Mouse (Mus musculus) neural tube, embryonic 15.5 days (tissue): ENCODE results near the gene Coq4. TPM values are rescaled to one million over a fixed set of nuclear protein-coding genes. Genes with fewer than 3 reads are reported as not detected.

Source experiments
- ATAC-seq: fragments of 200-750 bp; cut with Nextera tagmentation; 2 replicates; pipeline ENCODE4 v1.8.0; 2017; ENCODE audit warnings: mild to moderate bottlenecking, moderate TSS enrichment, moderate library complexity; ENCODE audit not compliant: low FRiP score
- H3K27ac ChIP-seq: fragments of 300-500 bp; sonication (generic); replicated peaks from 2 replicates; pipeline ENCODE4 v1.5.1; 2015; ENCODE audit warnings: mild to moderate bottlenecking, inconsistent platforms
- H3K27me3 ChIP-seq: fragments of 300-500 bp; sonication (generic); replicated peaks from 2 replicates; pipeline ENCODE4 v1.6.1; 2015; ENCODE audit warnings: inconsistent platforms
- H3K36me3 ChIP-seq: fragments of 300-500 bp; sonication (generic); 2 replicates; pipeline ENCODE4 v1.6.1; 2015; ENCODE audit warnings: inconsistent platforms
- H3K4me1 ChIP-seq: fragments of 300-500 bp; sonication (generic); 2 replicates; pipeline ENCODE4 v1.6.1; 2015; ENCODE audit warnings: inconsistent platforms
- H3K4me2 ChIP-seq: fragments of 300-500 bp; sonication (generic); 2 replicates; pipeline ENCODE4 v1.6.1; 2015; ENCODE audit warnings: inconsistent platforms, mild to moderate bottlenecking, moderate library complexity
- H3K4me3 ChIP-seq: fragments of 300-500 bp; sonication (generic); replicated peaks from 2 replicates; pipeline ENCODE4 v1.5.1; 2015; ENCODE audit warnings: mild to moderate bottlenecking, inconsistent platforms
- H3K9ac ChIP-seq: fragments of 300-500 bp; sonication (generic); replicated peaks from 2 replicates; pipeline ENCODE4 v1.6.1; 2015; ENCODE audit warnings: mild to moderate bottlenecking, inconsistent platforms
- H3K9me3 ChIP-seq: fragments of 300-500 bp; sonication (generic); replicated peaks from 2 replicates; pipeline ENCODE4 v1.6.1; 2016; ENCODE audit warnings: inconsistent platforms
- WGBS: fragments of 180-500 bp; shearing (Covaris S2); methylation state at CpG from one replicate; pipeline ENCODE4 v1.1.7; 2015; ENCODE audit warnings: mixed read lengths; 5-methylcytosine and 5-hydroxymethylcytosine counted together
- polyA plus RNA-seq: library from polyadenylated mRNA; unstranded; fragments of >200 nt; fragmentation: Nextera tagmentation; extraction: Ambion mirVana; gene quantifications from 2 replicates; pipeline ENCODE4 v1.2.1, GENCODE M21; 2015

The Coq4 gene
- polyA plus RNA-seq, 1 experiment from 2014 or later: 41.2 TPM

DNA sequence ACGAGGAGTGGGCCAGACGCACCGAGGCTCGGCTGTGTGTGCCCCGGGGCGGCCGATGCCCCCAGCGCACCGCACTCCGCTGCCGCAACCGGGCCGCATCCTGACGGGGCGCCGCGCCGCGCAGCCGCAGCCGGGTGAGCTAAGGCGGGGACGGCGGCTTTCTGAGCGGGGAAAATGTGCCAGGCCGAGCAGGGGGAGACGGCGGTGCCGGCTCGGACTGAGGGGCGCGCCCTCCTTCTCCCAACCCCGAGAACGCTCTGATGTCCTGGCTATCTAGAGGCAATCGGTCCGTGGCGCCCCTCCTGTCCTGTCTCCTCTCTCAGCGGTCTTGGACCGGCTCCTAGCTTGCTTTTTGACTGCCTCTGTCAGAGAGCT lies 15.5 kb downstream of the Coq4 start:
- Histone ChIP-seq H3K4me1 (peaks cover 21% of the 10 kb centered on the region), H3K27ac (peak overlapping the region; percentile 95), H3K9ac (peak overlapping the region; percentile 96), H3K9me3 (no peaks in the 10 kb centered on the region), H3K27me3 (no peaks in the 10 kb centered on the region), H3K4me2 (peak overlapping the region; percentile 74), H3K4me3 (peak overlapping the region; percentile 90), H3K36me3 (peaks cover 36% of the 10 kb centered on the region)
- peak; percentile 79; the same call in 1 of the 2 replicates for ATAC-seq
- WGBS: under 1% methylated on average over 30 of the region's 39 CpGs

DNA sequence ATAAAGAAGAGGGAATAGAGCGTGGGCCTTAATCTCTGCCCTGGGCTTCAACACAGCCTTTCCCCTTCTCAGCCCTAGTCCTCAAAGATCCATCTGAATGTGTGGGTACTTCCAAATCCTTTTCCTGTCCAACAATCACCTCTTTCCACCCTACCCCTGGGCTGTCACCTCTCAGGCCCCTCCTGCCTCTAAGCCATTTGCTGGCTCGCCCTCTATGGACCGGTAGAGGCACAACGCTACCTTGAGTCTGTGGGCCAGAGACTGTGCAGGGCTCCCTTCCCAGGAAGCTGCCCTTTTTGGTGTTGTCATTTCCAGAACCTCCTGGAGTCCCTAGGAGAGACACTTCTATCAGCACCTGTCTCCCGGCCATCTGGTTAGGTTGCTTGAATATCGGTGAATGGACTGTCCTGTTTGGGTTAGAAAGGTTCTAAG lies 16.1 kb downstream of the Coq4 start:
- ATAC-seq: peak; percentile 46; the same call in 1 of the 2 replicates
- Histone ChIP-seq H3K27me3 (no peaks in the 10 kb centered on the region), H3K27ac (peak overlapping the region; percentile 95), H3K9me3 (no peaks in the 10 kb centered on the region), H3K36me3 (peaks cover 41% of the 10 kb centered on the region), H3K9ac (peak overlapping the region; percentile 96), H3K4me1 (peaks cover 21% of the 10 kb centered on the region), H3K4me2 (peak overlapping the region; percentile 74), H3K4me3 (peak overlapping the region; percentile 90)
- WGBS: 20% methylated on average over 6 of the region's 6 CpGs

DNA sequence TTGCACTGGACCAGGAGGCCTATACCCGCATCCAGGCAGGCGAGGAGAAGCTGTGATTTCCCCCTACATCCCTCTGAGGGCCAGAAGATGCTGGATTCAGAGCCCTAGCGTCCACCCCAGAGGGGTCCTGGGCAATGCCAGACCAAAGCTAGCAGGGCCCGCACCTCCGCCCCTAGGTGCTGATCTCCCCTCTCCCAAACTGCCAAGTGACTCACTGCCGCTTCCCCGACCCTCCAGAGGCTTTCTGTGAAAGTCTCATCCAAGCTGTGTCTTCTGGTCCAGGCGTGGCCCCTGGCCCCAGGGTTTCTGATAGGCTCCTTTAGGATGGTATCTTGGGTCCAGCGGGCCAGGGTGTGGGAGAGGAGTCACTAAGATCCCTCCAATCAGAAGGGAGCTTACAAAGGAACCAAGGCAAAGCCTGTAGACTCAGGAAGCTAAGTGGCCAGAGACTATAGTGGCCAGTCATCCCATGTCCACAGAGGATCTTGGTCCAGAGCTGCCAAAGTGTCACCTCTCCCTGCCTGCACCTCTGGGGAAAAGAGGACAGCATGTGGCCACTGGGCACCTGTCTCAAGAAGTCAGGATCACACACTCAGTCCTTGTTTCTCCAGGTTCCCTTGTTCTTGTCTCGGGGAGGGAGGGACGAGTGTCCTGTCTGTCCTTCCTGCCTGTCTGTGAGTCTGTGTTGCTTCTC lies 28.5 kb downstream of the Coq4 start:
- Histone ChIP-seq H3K9ac (no peak overlapping the region), H3K4me3 (no peak overlapping the region), H3K27ac (no peak overlapping the region), H3K27me3 (no peaks in the 10 kb centered on the region), H3K4me2 (no peak overlapping the region), H3K9me3 (no peaks in the 10 kb centered on the region), H3K4me1 (peaks cover 20% of the 10 kb centered on the region), H3K36me3 (peaks cover 63% of the 10 kb centered on the region)
- 90% methylated on average over 11 of the region's 11 CpGs for WGBS
- no peak for ATAC-seq

DNA sequence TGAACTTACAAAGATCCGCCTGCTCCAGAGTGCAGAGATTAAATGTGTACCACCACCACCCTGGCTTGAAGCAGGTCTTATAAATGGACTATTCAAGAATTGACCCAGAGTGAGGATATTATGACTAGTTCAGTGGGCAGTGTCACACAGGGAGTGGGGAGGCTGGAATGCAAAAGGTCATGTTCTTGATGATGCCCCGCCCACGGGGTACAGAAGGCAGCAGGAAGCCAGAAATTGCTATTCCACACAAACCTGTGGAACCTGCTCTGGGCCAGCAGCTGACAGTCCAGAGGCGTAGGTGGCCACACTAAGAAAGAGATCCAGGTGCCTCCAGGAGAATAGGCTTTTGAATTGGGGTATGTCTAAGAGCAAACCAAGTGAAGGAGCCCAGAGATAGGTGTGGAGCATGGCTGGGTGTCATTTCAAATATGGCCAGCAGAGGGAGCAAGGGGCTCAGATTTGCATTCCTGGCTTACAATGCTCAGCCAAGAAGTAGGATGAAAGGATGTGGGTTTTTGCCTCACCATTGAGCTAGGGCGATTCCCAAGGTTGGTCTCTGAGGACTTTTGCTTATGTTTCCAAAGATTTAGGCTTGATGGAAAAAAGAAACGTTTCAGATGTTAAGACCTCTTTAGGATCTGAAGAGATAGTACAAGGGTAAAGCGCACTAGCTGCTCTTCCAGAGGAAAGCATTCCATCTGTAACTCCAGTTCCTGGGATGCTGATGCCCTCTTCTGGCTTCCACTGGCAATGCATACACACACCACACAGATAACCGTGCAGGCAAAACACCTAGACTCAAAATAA lies 30.3 kb downstream of the Coq4 start:
- H3K36me3 ChIP-seq: peaks cover 45% of the 10 kb centered on the region
- no peaks in the 10 kb centered on the region for H3K27me3 ChIP-seq
- peak overlapping the region; percentile 79 for H3K27ac ChIP-seq
- no peaks in the 10 kb centered on the region for H3K9me3 ChIP-seq
- WGBS: 35% methylated on average over 8 of the region's 8 CpGs
- H3K9ac ChIP-seq: no peak overlapping the region
- H3K4me2 ChIP-seq: peak overlapping the region; percentile 45
- peaks cover 25% of the 10 kb centered on the region for H3K4me1 ChIP-seq
- ATAC-seq: peak; percentile 71
- peak overlapping the region; percentile 20; the same call in 1 of the 2 replicates for H3K4me3 ChIP-seq

DNA sequence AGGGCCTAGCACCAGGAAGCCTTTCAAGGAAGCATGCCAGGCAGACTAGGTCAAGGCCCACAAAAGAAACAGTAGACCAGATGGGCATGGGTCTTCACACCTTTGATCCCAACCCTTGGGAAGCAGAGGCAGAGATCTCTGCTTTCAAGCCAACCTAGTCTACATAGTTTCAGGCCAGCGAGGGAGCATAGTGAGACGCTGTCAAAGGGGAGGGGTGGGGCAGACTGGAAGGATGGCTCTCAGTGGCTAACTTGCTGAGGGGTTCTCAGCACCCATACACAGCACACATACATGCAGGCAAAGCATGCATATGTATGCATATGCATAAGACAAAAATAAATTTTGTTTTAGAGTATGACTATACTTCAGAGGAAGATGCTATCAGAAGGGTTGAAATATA lies 32.1 kb downstream of the Coq4 start:
- no peaks in the 10 kb centered on the region for H3K27me3 ChIP-seq
- peaks cover 25% of the 10 kb centered on the region for H3K4me1 ChIP-seq
- H3K27ac ChIP-seq: peak overlapping the region; percentile 93
- WGBS: 13% methylated on average over 2 of the region's 2 CpGs
- no peak overlapping the region; the same call in 1 of the 2 replicates for H3K9ac ChIP-seq
- H3K36me3 ChIP-seq: peaks cover 27% of the 10 kb centered on the region
- no peaks in the 10 kb centered on the region for H3K9me3 ChIP-seq
- ATAC-seq: no peak
- peak overlapping the region; percentile 45 for H3K4me3 ChIP-seq
- H3K4me2 ChIP-seq: peak overlapping the region; percentile 76

DNA sequence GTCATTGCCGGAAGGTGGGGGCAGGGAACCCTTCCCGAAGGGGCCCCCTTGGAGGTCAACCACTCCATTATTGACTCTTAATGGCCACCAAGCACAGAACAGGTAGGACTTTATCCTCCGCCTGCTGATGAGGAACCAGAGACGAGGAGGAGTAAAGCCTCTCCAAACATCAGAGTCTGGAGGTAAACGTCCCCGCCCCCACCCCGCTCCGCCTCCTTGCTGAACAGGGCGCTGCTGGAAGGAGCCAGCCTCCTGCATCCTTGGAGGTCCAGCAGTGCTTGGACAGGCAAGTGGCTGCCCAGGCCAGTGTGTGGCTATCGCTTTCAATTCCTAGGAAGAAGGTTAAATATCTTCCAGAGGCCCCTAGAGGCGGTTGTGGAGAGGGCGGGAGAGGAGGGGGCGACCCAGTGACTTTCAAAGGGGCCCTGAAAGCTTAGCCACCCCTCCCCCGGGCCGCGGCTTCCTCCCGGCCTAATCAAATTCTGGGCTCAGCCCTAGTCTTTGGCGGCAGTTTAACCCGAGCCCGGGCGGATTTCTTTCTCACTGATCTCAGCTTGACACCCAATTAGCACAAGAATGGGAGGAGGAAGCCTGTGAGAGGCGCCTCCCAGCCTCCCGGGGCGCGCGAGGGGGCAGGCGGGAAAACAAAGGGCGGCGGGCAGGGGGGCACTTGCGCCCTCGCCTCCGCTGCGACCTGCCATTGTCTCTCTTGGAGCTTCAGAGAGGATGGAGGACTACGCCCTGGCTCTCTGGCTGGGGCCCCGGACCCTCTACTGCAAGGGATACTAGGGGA lies 32.9 kb downstream of the Coq4 start, which contains the start of gene Urm1:
Urm1 (plus strand) TSS at position 51 of the 793 bp plus-strand sequence.
- peak within 1 kb of the TSS; percentile 64 for H3K9ac ChIP-seq
- H3K4me1 ChIP-seq: peaks cover 25% of the 10 kb centered on the region
- H3K27ac ChIP-seq: peak within 1 kb of the TSS; percentile 93
- peak; percentile 77 for ATAC-seq
- WGBS: under 1% methylated on average over 34 of the region's 35 CpGs
- peak within 1 kb of the TSS; percentile 45 for H3K4me3 ChIP-seq
- H3K36me3 ChIP-seq: peaks cover 19% of the 10 kb centered on the region
- no peaks in the 10 kb centered on the region for H3K27me3 ChIP-seq
- H3K4me2 ChIP-seq: peak within 1 kb of the TSS; percentile 76
- no peaks in the 10 kb centered on the region for H3K9me3 ChIP-seq

DNA sequence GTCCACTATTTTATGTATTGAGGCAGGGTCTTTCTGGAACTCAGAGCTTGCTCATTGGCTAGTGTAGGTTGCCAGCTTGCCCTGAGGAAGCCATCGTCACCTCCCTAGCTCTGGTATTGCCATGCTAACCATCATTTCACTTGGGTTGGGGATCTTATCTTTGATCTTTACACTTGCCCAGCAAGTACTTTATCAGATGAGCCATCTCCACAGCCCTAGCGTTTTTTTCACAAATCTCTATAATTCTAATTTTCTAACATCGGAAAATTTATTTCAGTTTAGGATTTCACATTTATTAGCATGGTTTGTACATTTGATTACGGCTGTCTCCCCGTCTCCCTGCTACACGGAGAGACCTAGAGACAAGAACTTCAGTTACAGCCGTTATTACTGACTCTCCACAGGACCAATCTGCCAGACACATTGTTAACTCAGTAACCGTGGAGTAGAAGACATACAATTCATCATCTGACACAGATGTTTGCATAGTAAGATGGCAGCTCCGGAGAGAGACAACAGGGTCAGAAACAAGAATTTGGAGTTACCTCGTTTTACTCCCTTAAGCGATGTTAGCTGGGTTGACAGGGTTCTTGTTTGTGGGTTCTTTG lies 39.1 kb downstream of the Coq4 start:
- H3K4me1 ChIP-seq: peaks cover 19% of the 10 kb centered on the region
- 0 out of 2 replicates have a peak, but pooled peaks cover 3% of the 10 kb centered on the region for H3K36me3 ChIP-seq
- H3K27me3 ChIP-seq: no peaks in the 10 kb centered on the region
- peak overlapping the region; percentile 96 for H3K27ac ChIP-seq
- H3K9me3 ChIP-seq: no peaks in the 10 kb centered on the region
- H3K9ac ChIP-seq: peak overlapping the region; percentile 81
- peak; percentile 60 for ATAC-seq
- peak overlapping the region; percentile 78 for H3K4me3 ChIP-seq
- WGBS: 7% methylated on average over 11 of the region's 11 CpGs
- H3K4me2 ChIP-seq: peak overlapping the region; percentile 67

DNA sequence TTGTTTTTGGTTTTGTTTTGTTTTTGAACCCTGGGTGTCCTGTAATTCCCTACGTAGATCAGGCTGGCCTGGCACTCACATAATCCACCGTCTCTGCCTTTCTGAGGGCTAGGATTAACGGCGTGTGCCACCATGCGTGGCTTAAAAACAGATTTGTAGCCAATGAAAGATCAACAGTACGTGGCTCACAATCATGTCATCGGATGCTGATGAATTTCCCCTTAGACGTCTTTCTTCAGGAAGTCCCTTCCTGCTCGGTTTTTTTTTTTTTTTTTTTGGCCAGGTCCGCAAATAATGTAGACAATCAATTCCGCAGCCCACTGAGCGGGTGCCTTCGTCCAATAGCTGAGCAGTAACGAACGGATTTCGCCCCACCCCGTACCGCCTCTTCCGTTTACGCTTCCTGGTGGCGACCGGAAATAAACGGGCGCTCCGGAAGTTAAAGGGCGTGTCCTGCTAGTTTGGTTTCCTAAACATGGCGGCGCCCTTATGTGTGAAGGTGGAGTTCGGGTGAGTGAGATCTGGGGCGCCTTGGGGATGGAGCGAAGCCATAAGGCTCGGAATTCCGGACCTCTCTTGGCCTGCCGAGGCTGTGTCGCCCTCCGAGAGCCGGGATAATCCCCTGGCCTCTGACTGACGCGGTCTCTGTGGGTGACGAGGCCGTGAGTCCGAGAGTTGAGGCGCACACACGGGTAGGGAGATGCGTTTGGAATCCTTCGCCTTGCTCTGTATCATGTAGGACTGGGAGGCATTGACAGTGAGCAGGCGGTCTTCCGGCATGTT lies 39.8 kb downstream of the Coq4 start:
- 0 out of 2 replicates have a peak, but pooled peaks cover 3% of the 10 kb centered on the region for H3K36me3 ChIP-seq
- peak; percentile 97 for ATAC-seq
- peaks cover 19% of the 10 kb centered on the region for H3K4me1 ChIP-seq
- peak overlapping the region; percentile 88 for H3K4me2 ChIP-seq
- no peaks in the 10 kb centered on the region for H3K9me3 ChIP-seq
- H3K9ac ChIP-seq: peak overlapping the region; percentile 81
- H3K27me3 ChIP-seq: no peaks in the 10 kb centered on the region
- H3K4me3 ChIP-seq: peak overlapping the region; percentile 78
- under 1% methylated on average over 47 of the region's 48 CpGs for WGBS
- peak overlapping the region; percentile 96 for H3K27ac ChIP-seq

DNA sequence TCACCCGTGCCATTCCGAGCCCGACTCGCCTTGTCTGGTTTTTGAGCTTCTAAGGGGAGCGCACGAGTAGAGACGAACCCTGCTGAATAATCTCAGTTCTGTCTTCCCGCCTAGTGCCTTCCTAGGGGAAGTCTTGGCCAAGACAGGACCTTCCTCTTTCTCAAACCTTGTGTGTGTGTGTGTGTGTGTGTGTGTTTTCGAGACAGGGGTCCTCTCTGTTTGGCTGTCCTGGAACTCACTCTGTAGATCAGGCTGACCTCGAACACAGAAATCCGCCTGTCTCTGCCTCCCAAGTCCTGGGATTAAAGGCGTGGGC lies 40.4 kb downstream of the Coq4 start:
- peaks cover 19% of the 10 kb centered on the region for H3K4me1 ChIP-seq
- peak overlapping the region; percentile 73 for H3K27ac ChIP-seq
- peak overlapping the region; percentile 78 for H3K4me3 ChIP-seq
- peaks cover 5% of the 10 kb centered on the region; the same call in 1 of the 2 replicates for H3K36me3 ChIP-seq
- 6% methylated on average over 12 of the region's 12 CpGs for WGBS
- ATAC-seq: no peak
- no peaks in the 10 kb centered on the region for H3K27me3 ChIP-seq
- H3K9ac ChIP-seq: peak overlapping the region; percentile 73
- peak overlapping the region; percentile 88 for H3K4me2 ChIP-seq
- H3K9me3 ChIP-seq: no peaks in the 10 kb centered on the region

DNA sequence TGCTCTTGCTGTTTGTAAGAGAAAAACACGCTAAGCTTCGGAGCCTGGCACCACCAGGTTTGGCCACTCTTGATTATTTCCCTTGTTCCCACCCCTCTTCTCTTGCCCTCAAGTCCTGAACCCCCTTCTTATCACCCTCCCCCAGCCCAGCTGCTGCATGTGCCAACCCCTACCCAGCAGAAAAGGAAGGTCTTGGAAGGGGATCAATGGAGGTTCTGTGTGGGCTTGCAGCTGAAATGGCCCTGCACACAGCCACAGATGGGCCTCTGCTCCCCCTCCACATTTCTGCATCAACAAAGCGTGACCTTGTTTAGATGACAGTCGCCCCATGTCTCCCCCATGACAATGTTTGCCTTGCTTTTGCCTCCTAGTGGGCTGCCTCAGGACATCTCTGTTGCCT lies 43.8 kb downstream of the Coq4 start:
- H3K27ac ChIP-seq: no peak overlapping the region
- no peaks in the 10 kb centered on the region for H3K9me3 ChIP-seq
- 91% methylated on average over 4 of the region's 4 CpGs for WGBS
- H3K4me1 ChIP-seq: peaks cover 19% of the 10 kb centered on the region
- H3K4me2 ChIP-seq: no peak overlapping the region
- H3K9ac ChIP-seq: no peak overlapping the region
- no peaks in the 10 kb centered on the region for H3K27me3 ChIP-seq
- H3K4me3 ChIP-seq: no peak overlapping the region
- peaks cover 18% of the 10 kb centered on the region; the same call in 1 of the 2 replicates for H3K36me3 ChIP-seq
- no peak for ATAC-seq
